Mouse (Mus musculus): ENCODE results near the gene Xrra1. TPM values are rescaled to one million over a fixed set of nuclear protein-coding genes. Genes with fewer than 3 reads are reported as not detected.
"Not testable (repeated sequence)": the region's sequence is repeated elsewhere in the genome, so short reads cannot be mapped to it uniquely, and the experiment has no call there.

Gene Xrra1
- polyA plus RNA-seq (2015; fragmentation: Nextera tagmentation; extraction: Ambion mirVana) = 0.10 and 0.11 TPM in 2 replicates

- Histone ChIP-seq H3K36me3 (peaks cover 10% of the 10 kb centered on the region), H3K9ac (peak within 1 kb of the TSS; percentile 73), H3K4me3 (replicated peaks) (peak within 1 kb of the TSS; percentile 61), H3K9me3 (no peaks in the 10 kb centered on the region), H3K4me2 (replicated peaks) (peak within 1 kb of the TSS; percentile 87), H3K27me3 (replicated peaks) (no peaks in the 10 kb centered on the region), H3K4me1 (replicated peaks) (peaks cover 14% of the 10 kb centered on the region), H3K27ac (peak within 1 kb of the TSS; percentile 45)
- peak; percentile 99 for ATAC-seq
- WGBS = under 1% methylated on average over 42 of the region's 42 CpGs
Measured at GRCm38 (mm10) chr7:99858813-99859585, at the start of gene Xrra1. Xrra1 (plus strand) TSS chr7:99859116.

- no peak overlapping the region for H3K4me3 ChIP-seq (replicated peaks)
- H3K4me2 ChIP-seq (replicated peaks) = no peak overlapping the region
- WGBS = 90% methylated on average over 2 of the region's 2 CpGs
- no peak overlapping the region for H3K27ac ChIP-seq
- no peaks in the 10 kb centered on the region for H3K27me3 ChIP-seq (replicated peaks)
- H3K9me3 ChIP-seq = no peaks in the 10 kb centered on the region
- H3K4me1 ChIP-seq (replicated peaks) = no peaks in the 10 kb centered on the region
- H3K9ac ChIP-seq = no peak overlapping the region
- ATAC-seq = no peak
- H3K36me3 ChIP-seq = peaks cover 8% of the 10 kb centered on the region
Measured at GRCm38 (mm10) chr7:99810814-99811213, 48.1 kb upstream of the Xrra1 start.

- H3K4me1 ChIP-seq (replicated peaks) = no peaks in the 10 kb centered on the region
- H3K27ac ChIP-seq = no peak overlapping the region
- peaks cover 8% of the 10 kb centered on the region for H3K36me3 ChIP-seq
- 67% methylated on average over 4 of the region's 4 CpGs for WGBS
- H3K9ac ChIP-seq = no peak overlapping the region
- H3K4me3 ChIP-seq (replicated peaks) = no peak overlapping the region
- H3K27me3 ChIP-seq (replicated peaks) = no peaks in the 10 kb centered on the region
- H3K4me2 ChIP-seq (replicated peaks) = no peak overlapping the region
- H3K9me3 ChIP-seq = no peaks in the 10 kb centered on the region
- ATAC-seq = peak; percentile 45
Measured at GRCm38 (mm10) chr7:99811661-99812060, 47.3 kb upstream of the Xrra1 start.

GRCm38 (mm10) chr7:99813394-99813793, 45.5 kb upstream of the Xrra1 start:
- no peak for ATAC-seq
- Histone ChIP-seq H3K4me1 (replicated peaks) (0 out of 2 replicates have a peak, but pooled peaks cover 3% of the 10 kb centered on the region), H3K36me3 (peaks cover 8% of the 10 kb centered on the region), H3K4me2 (replicated peaks) (no peak overlapping the region), H3K4me3 (replicated peaks) (no peak overlapping the region), H3K9me3 (no peaks in the 10 kb centered on the region), H3K27me3 (replicated peaks) (no peaks in the 10 kb centered on the region), H3K9ac (no peak overlapping the region), H3K27ac (no peak overlapping the region)
- 94% methylated on average over 11 of the region's 11 CpGs for WGBS

GRCm38 (mm10) chr7:99818181-99818725, 40.7 kb upstream of the Xrra1 start:
- not testable (repeated sequence) for H3K27ac ChIP-seq; H3K4me3 ChIP-seq (replicated peaks); ATAC-seq; H3K36me3 ChIP-seq; H3K4me1 ChIP-seq (replicated peaks); H3K9ac ChIP-seq; H3K9me3 ChIP-seq; H3K27me3 ChIP-seq (replicated peaks)
- WGBS = 30% methylated on average over 9 of the region's 9 CpGs
- H3K4me2 ChIP-seq (replicated peaks) = peak overlapping the region; percentile 19; the same call in 1 of the 2 replicates

- Histone ChIP-seq H3K9ac (no peak overlapping the region), H3K9me3 (no peaks in the 10 kb centered on the region), H3K36me3 (no peaks in the 10 kb centered on the region), H3K27me3 (replicated peaks) (no peaks in the 10 kb centered on the region), H3K27ac (no peak overlapping the region), H3K4me3 (replicated peaks) (no peak overlapping the region), H3K4me2 (replicated peaks) (no peak overlapping the region), H3K4me1 (replicated peaks) (peaks cover 13% of the 10 kb centered on the region)
- WGBS = 81% methylated on average over 2 of the region's 2 CpGs
- no peak for ATAC-seq
Measured at GRCm38 (mm10) chr7:99821953-99822352, 37.0 kb upstream of the Xrra1 start.

- no peak for ATAC-seq
- H3K4me2 ChIP-seq (replicated peaks) = no peak overlapping the region
- no peaks in the 10 kb centered on the region for H3K9me3 ChIP-seq
- H3K4me1 ChIP-seq (replicated peaks) = peaks cover 13% of the 10 kb centered on the region
- H3K4me3 ChIP-seq (replicated peaks) = no peak overlapping the region
- H3K9ac ChIP-seq = no peak overlapping the region
- WGBS = 81% methylated on average over 5 of the region's 5 CpGs
- H3K27ac ChIP-seq = no peak overlapping the region
- H3K36me3 ChIP-seq = no peaks in the 10 kb centered on the region
- H3K27me3 ChIP-seq (replicated peaks) = no peaks in the 10 kb centered on the region
Measured at GRCm38 (mm10) chr7:99822426-99822825, 36.5 kb upstream of the Xrra1 start.

GRCm38 (mm10) chr7:99823045-99823663, 35.8 kb upstream of the Xrra1 start:
- no peak overlapping the region for H3K4me3 ChIP-seq (replicated peaks)
- ATAC-seq = no peak

GRCm38 (mm10) chr7:99824649-99825483, 34.0 kb upstream of the Xrra1 start:
- Histone ChIP-seq H3K9me3 (no peaks in the 10 kb centered on the region), H3K4me3 (replicated peaks) (no peak overlapping the region), H3K9ac (no peak overlapping the region), H3K4me2 (replicated peaks) (peak overlapping the region; percentile 30; the same call in 1 of the 2 replicates), H3K4me1 (replicated peaks) (peaks cover 8% of the 10 kb centered on the region), H3K27me3 (replicated peaks) (no peaks in the 10 kb centered on the region), H3K27ac (peak overlapping the region; percentile 64), H3K36me3 (no peaks in the 10 kb centered on the region)
- ATAC-seq = peak; percentile 86
- WGBS = 56% methylated on average over 16 of the region's 16 CpGs

More at GRCm38 (mm10) chr7:99823045-99823663, 35.8 kb upstream of the Xrra1 start:
- Histone ChIP-seq H3K27me3 (replicated peaks) (no peaks in the 10 kb centered on the region), H3K9me3 (no peaks in the 10 kb centered on the region), H3K9ac (no peak overlapping the region), H3K36me3 (no peaks in the 10 kb centered on the region), H3K27ac (no peak overlapping the region), H3K4me2 (replicated peaks) (no peak overlapping the region), H3K4me1 (replicated peaks) (peaks cover 12% of the 10 kb centered on the region)
- 88% methylated on average over 10 of the region's 10 CpGs for WGBS

GRCm38 (mm10) chr7:99825511-99825910, 33.4 kb upstream of the Xrra1 start:
- H3K4me3 ChIP-seq (replicated peaks) = no peak overlapping the region

GRCm38 (mm10) chr7:99826096-99826495, 32.8 kb upstream of the Xrra1 start:
- ATAC-seq = no peak
- H3K27ac ChIP-seq = no peak overlapping the region
- no peaks in the 10 kb centered on the region for H3K9me3 ChIP-seq
- 68% methylated on average over 6 of the region's 6 CpGs for WGBS
- H3K36me3 ChIP-seq = no peaks in the 10 kb centered on the region
- H3K4me2 ChIP-seq (replicated peaks) = no peak overlapping the region
- H3K27me3 ChIP-seq (replicated peaks) = no peaks in the 10 kb centered on the region
- no peak overlapping the region for H3K4me3 ChIP-seq (replicated peaks)
- no peak overlapping the region for H3K9ac ChIP-seq
- H3K4me1 ChIP-seq (replicated peaks) = peaks cover 8% of the 10 kb centered on the region

More at GRCm38 (mm10) chr7:99825511-99825910, 33.4 kb upstream of the Xrra1 start:
- peak; percentile 26 for ATAC-seq
- peak overlapping the region; percentile 30 for H3K4me2 ChIP-seq (replicated peaks)
- peak overlapping the region; percentile 64 for H3K27ac ChIP-seq
- no peaks in the 10 kb centered on the region for H3K36me3 ChIP-seq
- no peaks in the 10 kb centered on the region for H3K9me3 ChIP-seq
- no peaks in the 10 kb centered on the region for H3K27me3 ChIP-seq (replicated peaks)
- H3K4me1 ChIP-seq (replicated peaks) = peaks cover 8% of the 10 kb centered on the region
- 69% methylated on average over 9 of the region's 9 CpGs for WGBS
- no peak overlapping the region for H3K9ac ChIP-seq

Data from intestine, embryonic 15.5 days (tissue).